Mouse (Mus musculus) liver, adult 2 months (tissue): ENCODE measurements around the gene Rpl12. TPM values are rescaled to one million over a fixed set of nuclear protein-coding genes. Genes with fewer than 3 reads are reported as not detected.

Source experiments
- DNase-seq: peaks from one replicate; pipeline ENCODE4 v3.0.0-alpha.2; 2011; ENCODE audit warnings: low read depth, low spot score; ENCODE audit errors: extremely low read depth
- H3K27ac ChIP-seq: fragments of 200-500 bp; replicated peaks from 2 replicates; pipeline ENCODE4 v1.5.1; 2012; ENCODE audit warnings: low read depth, mild to moderate bottlenecking, control low read depth, inconsistent platforms, low read length; ENCODE audit not compliant: insufficient read depth
- H3K27me3 ChIP-seq: fragments of 200-500 bp; 2 replicates; pipeline ENCODE4 v1.6.1; 2012; ENCODE audit warnings: mild to moderate bottlenecking, moderate library complexity, low read length, inconsistent platforms; ENCODE audit not compliant: control insufficient read depth, insufficient read depth
- H3K36me3 ChIP-seq: fragments of 200-500 bp; 2 replicates; pipeline ENCODE4 v1.6.1; 2012; ENCODE audit warnings: low read length, inconsistent platforms; ENCODE audit not compliant: control insufficient read depth, insufficient read depth
- H3K4me1 ChIP-seq: fragments of 200-500 bp; 2 replicates; pipeline ENCODE4 v1.6.1; 2011; ENCODE audit warnings: low read length; ENCODE audit not compliant: control insufficient read depth, insufficient read depth
- H3K4me3 ChIP-seq: fragments of 200-500 bp; 2 replicates; pipeline ENCODE4 v1.5.1; 2011; ENCODE audit warnings: low read depth, mild to moderate bottlenecking, control low read depth, low read length, moderate library complexity; ENCODE audit not compliant: insufficient read depth
- H3K79me2 ChIP-seq: fragments of 200-500 bp; 2 replicates; pipeline ENCODE4 v1.6.1; 2012; ENCODE audit warnings: inconsistent platforms, mild to moderate bottlenecking, low read length, moderate library complexity; ENCODE audit not compliant: control insufficient read depth, insufficient read depth
- H3K9ac ChIP-seq: fragments of 200-500 bp; 2 replicates; pipeline ENCODE4 v1.6.1; 2012; ENCODE audit warnings: low read depth, mild to moderate bottlenecking, control low read depth, inconsistent platforms, low read length
- CTCF ChIP-seq: fragments of 200-500 bp; IDR thresholded peaks from 2 replicates; pipeline ENCODE4 v1.5.1; 2011; ENCODE audit warnings: low read depth, low read length, control low read depth
- POLR2A ChIP-seq: fragments of 200-500 bp; IDR thresholded peaks from 2 replicates; pipeline ENCODE4 v1.6.1; 2011; ENCODE audit warnings: low read length, control low read depth; ENCODE audit not compliant: insufficient read depth; ENCODE audit errors: extremely low read depth
- WGBS: fragments of 180-500 bp; shearing (Covaris S2); methylation state at CpG from one replicate; pipeline ENCODE4 v1.1.7; 2018; 5-methylcytosine and 5-hydroxymethylcytosine counted together
- polyA plus RNA-seq: library from polyadenylated mRNA; depleted of rRNA; stranded (reverse); fragments of >200 nt; gene quantifications from 2 replicates; pipeline ENCODE4 v1.2.3, GENCODE M21; 2012
- total RNA-seq: library from RNA; depleted of rRNA; stranded (reverse); fragments of >200 nt; gene quantifications from 2 replicates; pipeline ENCODE4 v1.2.3, GENCODE M21; 2014

Gene Rpl12
- total and polyA plus RNA-seq, 2 experiments = 158 to 473 TPM

DNA sequence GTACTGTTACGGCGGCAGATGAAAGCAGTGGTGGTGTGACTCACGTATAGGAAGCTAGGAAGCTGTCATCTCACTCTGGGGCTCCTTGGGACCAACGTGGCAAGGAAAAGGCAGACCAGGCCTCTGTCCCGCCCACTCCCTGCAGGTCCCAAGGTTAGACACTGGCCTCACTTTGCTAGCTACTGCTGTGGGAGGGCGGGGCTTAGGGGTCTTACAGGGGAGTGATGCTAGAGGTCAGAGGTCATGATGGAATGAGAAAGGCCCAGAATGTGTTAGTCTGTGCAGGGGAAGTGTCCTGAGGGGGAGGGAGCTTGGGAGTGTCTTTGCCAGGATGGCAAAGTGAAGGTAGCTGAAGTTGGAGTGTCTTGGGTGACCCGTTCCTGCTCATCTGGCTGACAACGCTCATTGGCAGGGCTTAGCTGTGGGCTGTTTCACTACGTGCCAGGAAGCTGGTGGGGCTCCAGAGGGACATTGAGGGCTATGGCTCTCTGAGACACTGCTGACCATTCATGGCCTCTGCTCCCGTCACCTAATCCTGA, 37.0 kb upstream of the Rpl12 start:
- DNase-seq = no peak
- TF ChIP-seq CTCF = no peak
- TF ChIP-seq POLR2A = no peak
- Histone ChIP-seq H3K27me3 (no peaks in the 10 kb centered on the region), H3K9ac (no peak overlapping the region), H3K4me3 (no peak overlapping the region), H3K36me3 (no peaks in the 10 kb centered on the region), H3K27ac (no peak overlapping the region), H3K4me1 (peaks cover 12% of the 10 kb centered on the region; the same call in 1 of the 2 replicates), H3K79me2 (no peaks in the 10 kb centered on the region)
- WGBS = 83% methylated on average over 10 of the region's 10 CpGs

DNA sequence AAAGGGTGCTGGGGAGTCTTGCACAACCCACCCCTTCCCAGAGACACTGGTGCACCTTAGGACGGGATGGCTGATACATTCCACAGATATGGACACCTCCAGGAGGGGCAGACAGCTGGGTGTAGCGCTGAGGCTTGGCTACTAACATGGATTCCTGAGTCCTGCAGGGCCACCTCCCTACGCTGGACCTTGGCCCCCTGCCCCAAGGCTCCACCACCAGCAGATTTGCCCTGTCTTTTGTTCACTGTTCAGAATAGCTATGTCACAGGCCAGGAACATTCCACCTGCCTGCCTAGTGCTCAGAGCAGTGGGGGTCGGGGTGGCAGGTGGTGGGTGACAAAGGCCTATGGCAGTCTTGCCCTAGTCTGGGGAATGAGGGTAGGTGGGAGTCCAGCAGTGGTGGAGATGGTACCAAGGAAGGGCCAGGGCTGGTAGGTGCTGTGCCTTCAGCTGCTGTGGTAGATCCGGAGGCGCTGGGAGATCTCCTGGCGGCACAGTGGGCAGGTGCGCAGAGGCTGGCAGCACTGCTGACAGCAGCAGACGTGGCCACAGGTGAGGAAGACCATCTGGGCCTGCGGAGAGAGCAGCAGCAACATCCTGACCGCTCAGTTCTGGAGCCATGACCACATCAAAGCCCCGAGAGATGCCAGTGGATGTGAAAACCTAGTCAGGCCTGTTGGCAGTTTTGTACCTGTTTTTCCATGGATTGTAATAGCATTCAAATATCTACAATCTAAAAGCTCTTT, 34.9 kb upstream of the Rpl12 start:
- no peak for TF ChIP-seq POLR2A
- no peak for TF ChIP-seq CTCF
- H3K27ac ChIP-seq = no peak overlapping the region
- H3K36me3 ChIP-seq = no peaks in the 10 kb centered on the region
- H3K27me3 ChIP-seq = no peaks in the 10 kb centered on the region
- no peak for DNase-seq
- H3K9ac ChIP-seq = no peak overlapping the region
- WGBS = 94% methylated on average over 12 of the region's 12 CpGs
- H3K79me2 ChIP-seq = no peaks in the 10 kb centered on the region
- peaks cover 15% of the 10 kb centered on the region; the same call in 1 of the 2 replicates for H3K4me1 ChIP-seq
- no peak overlapping the region for H3K4me3 ChIP-seq

DNA sequence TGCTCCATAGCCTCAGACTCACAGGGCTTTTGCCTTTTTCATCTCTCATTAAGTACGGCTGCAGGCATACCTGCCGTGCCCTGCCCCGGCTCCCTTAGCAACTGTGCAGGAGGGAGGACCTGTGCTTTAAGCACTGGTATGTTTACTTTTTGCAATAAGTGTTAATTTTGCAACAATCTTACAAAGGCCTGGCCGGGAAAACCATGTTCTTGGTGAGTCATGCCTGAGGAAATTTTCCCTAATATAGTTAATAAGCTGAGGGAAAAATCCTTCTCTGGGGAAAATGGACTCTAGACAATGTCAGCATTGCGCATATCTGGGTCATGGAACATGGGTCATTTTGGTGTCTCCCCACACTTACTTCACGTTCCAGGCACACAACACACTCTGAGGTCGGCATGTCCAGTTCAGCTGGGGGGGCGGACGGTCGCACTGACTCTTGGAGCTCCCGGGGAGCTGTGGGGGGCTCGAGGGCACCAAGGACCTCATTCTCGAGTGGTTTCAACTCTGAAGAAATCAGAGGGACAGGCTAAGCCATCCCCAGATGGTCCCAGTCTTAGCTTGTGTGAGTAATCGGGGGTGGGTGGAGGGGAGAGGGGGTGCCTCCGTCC, 33.6 kb upstream of the Rpl12 start:
- peak overlapping the region; percentile 45 for H3K27ac ChIP-seq
- H3K79me2 ChIP-seq = no peaks in the 10 kb centered on the region
- H3K4me3 ChIP-seq = no peak overlapping the region
- TF ChIP-seq POLR2A (no peak), CTCF (no peak)
- peak overlapping the region; percentile 15; the same call in 1 of the 2 replicates for H3K9ac ChIP-seq
- peak; percentile 82 for DNase-seq
- no peaks in the 10 kb centered on the region for H3K27me3 ChIP-seq
- 34% methylated on average over 15 of the region's 15 CpGs for WGBS
- no peaks in the 10 kb centered on the region for H3K36me3 ChIP-seq
- H3K4me1 ChIP-seq = peaks cover 15% of the 10 kb centered on the region; the same call in 1 of the 2 replicates

DNA sequence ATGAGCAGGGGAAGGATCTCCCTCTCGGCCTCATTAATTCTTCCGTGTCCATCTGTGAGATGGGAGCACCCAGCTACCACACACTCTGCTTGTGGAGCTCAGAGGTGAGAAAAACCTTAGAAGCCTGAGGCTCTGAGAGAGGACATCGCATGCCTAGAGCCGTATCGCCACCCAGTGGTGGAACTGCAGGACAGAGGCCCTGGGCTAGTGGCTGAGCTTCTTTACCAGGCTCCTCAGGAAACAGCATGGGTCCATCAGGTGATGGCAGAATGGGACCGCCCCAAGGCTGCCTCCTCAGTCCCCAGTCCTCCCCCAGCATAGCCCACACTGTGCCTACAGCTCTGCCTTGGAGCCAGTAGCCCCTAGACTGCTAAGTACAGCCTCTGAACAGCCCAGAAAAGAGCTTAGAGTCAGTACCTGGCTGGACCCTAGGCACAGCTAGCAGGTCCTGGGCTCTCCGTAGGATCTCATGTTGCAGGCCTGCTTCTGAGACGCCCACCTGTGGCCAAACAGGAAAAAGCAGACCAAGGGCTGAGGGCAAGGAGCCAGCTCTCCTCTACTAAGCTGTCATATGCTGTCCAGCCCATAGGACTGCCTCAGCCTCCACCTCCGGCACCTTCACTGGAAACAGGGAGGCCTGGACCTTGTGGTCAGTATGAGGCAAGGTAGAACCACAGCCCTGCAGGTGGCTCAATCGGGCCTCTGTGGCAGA, 33.0 kb upstream of the Rpl12 start:
- TF ChIP-seq CTCF = peak; percentile 95
- TF ChIP-seq POLR2A = no peak
- no peaks in the 10 kb centered on the region for H3K36me3 ChIP-seq
- no peaks in the 10 kb centered on the region for H3K27me3 ChIP-seq
- peaks cover 15% of the 10 kb centered on the region; the same call in 1 of the 2 replicates for H3K4me1 ChIP-seq
- H3K4me3 ChIP-seq = no peak overlapping the region
- peak overlapping the region; percentile 21 for H3K9ac ChIP-seq
- peak overlapping the region; percentile 79 for H3K27ac ChIP-seq
- 20% methylated on average over 10 of the region's 10 CpGs for WGBS
- peak; percentile 81 for DNase-seq
- no peaks in the 10 kb centered on the region for H3K79me2 ChIP-seq

DNA sequence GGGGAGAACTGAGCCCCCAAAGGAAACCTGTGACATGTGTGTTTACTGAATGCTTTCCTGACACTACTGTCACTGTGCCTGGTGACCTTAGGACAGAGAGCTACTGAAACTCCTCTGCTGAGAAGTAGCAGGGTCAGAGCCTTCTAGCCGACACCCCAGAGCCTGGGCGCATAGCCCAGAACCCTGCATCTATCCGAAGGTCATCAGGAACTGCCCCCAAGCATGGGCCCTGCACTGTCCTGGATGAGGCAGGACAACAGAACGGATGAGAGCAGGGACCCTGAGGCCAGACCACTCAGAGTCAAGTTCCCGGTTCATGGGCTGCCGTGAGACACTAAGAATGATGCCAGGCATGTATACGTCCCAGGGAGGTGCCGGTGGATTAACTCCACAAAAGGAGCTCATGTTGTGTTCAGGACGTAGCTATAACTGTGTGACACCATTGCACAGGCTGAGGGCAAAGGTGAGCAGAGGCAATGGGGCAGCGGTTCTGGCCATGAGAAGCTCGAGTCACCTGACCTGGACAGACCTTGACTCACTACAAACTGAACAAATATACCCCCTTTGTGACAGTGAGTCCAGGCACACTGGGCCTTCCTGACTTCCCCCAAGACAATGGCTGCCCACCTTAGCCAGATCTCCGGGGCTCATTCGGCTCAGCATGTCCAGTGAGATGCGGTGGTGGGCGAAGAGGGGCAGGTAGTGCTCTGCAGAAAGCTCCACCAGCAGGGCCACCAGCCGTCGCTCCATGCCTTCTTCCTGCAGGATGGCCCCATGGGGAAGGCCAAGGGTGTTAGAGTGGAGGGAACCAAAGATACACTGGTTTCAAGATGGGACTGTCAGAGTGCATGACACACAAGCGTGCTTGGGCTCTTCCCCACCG, 32.2 kb upstream of the Rpl12 start:
- H3K79me2 ChIP-seq = no peaks in the 10 kb centered on the region
- peak overlapping the region; percentile 21 for H3K9ac ChIP-seq
- peak; percentile 88 for DNase-seq
- no peak for TF ChIP-seq CTCF
- TF ChIP-seq POLR2A = no peak
- peaks cover 15% of the 10 kb centered on the region; the same call in 1 of the 2 replicates for H3K4me1 ChIP-seq
- WGBS = 53% methylated on average over 19 of the region's 19 CpGs
- peak overlapping the region; percentile 79 for H3K27ac ChIP-seq
- no peaks in the 10 kb centered on the region for H3K27me3 ChIP-seq
- no peaks in the 10 kb centered on the region for H3K36me3 ChIP-seq
- no peak overlapping the region for H3K4me3 ChIP-seq
